23 mouse cellular contexts compared by ENCODE assay signal in genomic region chr6:120504051-120504450, GRCm38 (mm10). TPM values are rescaled to one million over a fixed set of nuclear protein-coding genes. Genes with fewer than 3 reads are reported as not detected.
DNase-seq lines count a peak whose midpoint lies in the region; ATAC-seq and TF ChIP-seq lines count a peak whose summit lies in the region.
"Had no signal": no experiment of that assay in that cellular context is flagged by ENCODE, and none has a peak within 500 bp of the region (broad histone marks: within the 10 kb centered on the region; RNA-seq: fewer than 3 reads in every experiment).

No protein-coding gene starts in this region.

- WGBS in intestine, postnatal 0 days = 61% methylated on average over 3 of the region's 3 CpGs

- peaks cover 4% of the 10 kb centered on the region; the same call in 1 of the 2 replicates for H3K9me3 ChIP-seq in intestine, postnatal 0 days (ENCODE audit: control insufficient read depth)
- H3K9me3 ChIP-seq: embryonic facial prominence, embryonic 15.5 days; heart, embryonic 15.5 days; hindbrain, embryonic 13.5 days had no signal

- no peak overlapping the region for H3K9ac ChIP-seq in intestine, postnatal 0 days (ENCODE audit: low read depth, low read length)
- H3K9ac ChIP-seq: embryonic facial prominence, embryonic 15.5 days; forebrain, embryonic 12.5 days; heart, embryonic 15.5 days; hindbrain, embryonic 13.5 days had no signal

- no peaks in the 10 kb centered on the region for H3K27me3 ChIP-seq in intestine, postnatal 0 days (replicated peaks; ENCODE audit: control insufficient read depth, insufficient read depth, low read length)
- H3K27me3 ChIP-seq: embryonic facial prominence, embryonic 15.5 days; heart, embryonic 15.5 days; hindbrain, embryonic 13.5 days had no signal

- H3K36me3 ChIP-seq in intestine, postnatal 0 days (ENCODE audit: control insufficient read depth, insufficient read depth) = no peaks in the 10 kb centered on the region
- H3K36me3 ChIP-seq: embryonic facial prominence, embryonic 15.5 days; heart, embryonic 15.5 days had no signal

- H3K4me2 ChIP-seq in intestine, postnatal 0 days (replicated peaks; ENCODE audit: low read depth) = no peak overlapping the region
- H3K4me2 ChIP-seq: embryonic facial prominence, embryonic 15.5 days; forebrain, embryonic 12.5 days; heart, embryonic 15.5 days; hindbrain, embryonic 13.5 days had no signal

- H3K4me1 ChIP-seq in intestine, postnatal 0 days (replicated peaks; ENCODE audit: control insufficient read depth, insufficient read depth, low read length) = no peaks in the 10 kb centered on the region
- H3K4me1 ChIP-seq: embryonic facial prominence, embryonic 15.5 days; forebrain, embryonic 12.5 days; heart, embryonic 15.5 days had no signal

- no peak overlapping the region for H3K4me3 ChIP-seq in intestine, postnatal 0 days (ENCODE audit: low read depth, low read length)
- H3K4me3 ChIP-seq: embryonic facial prominence, embryonic 15.5 days; forebrain, embryonic 12.5 days; heart, embryonic 10.5 days; heart, embryonic 15.5 days; hindbrain, embryonic 13.5 days had no signal

- H3K27ac ChIP-seq in intestine, postnatal 0 days (ENCODE audit: low read depth, low read length) = no peak overlapping the region
- H3K27ac ChIP-seq: embryonic facial prominence, embryonic 15.5 days; forebrain, embryonic 12.5 days; heart, embryonic 10.5 days; heart, embryonic 15.5 days; hindbrain, embryonic 13.5 days had no signal

- ATAC-seq in intestine, postnatal 0 days = no peak
- ATAC-seq: forebrain, embryonic 16.5 days had no signal

- intact Hi-C loops in left cerebral cortex, postnatal 14 days (cut with DNase I) = no loop called here

- peak; percentile 86 for DNase-seq in right cerebral cortex, adult 18-20 months
- DNase-seq in right cerebral cortex, postnatal 4 days = no peak
- DNase-seq in frontal cortex, postnatal 36 days (ENCODE audit: low spot score in 2 of 2) = peak; percentile 67 to 87
- peak; percentile 67 to 81 for DNase-seq in left cerebral cortex, postnatal 14 days (ENCODE audit: low spot score in 2 of 2)
- DNase-seq in right cerebral cortex, postnatal 36 days (ENCODE audit: low spot score in 2 of 2) = peak; percentile 74 to 86
- DNase-seq in kidney, postnatal 10 days = no peak
- DNase-seq in kidney, adult 9 months = no peak
- DNase-seq: adrenal gland, adult 8-10 months; adrenal gland, postnatal 36 days; cerebellum, adult 11 months; cerebellum, adult 8-10 months; cerebellum, postnatal 14 days; embryo, embryonic 11 days; gastrocnemius, postnatal 10 days; heart, adult 18-20 months; heart, postnatal 14 days had no signal

- TF ChIP-seq CTCF in intestine, postnatal 0 days (IDR thresholded peaks at IDR 0.05; ENCODE audit: low read depth) = no peak

RNA-seq across cellular contexts. Expression of gene Tmem121b, which starts 10.4 kb away (rescaled TPM):
- 10 to 100 TPM; 71.2 to 75.7 TPM for total RNA-seq in left cerebral cortex, postnatal 14 days (2021)
- 0.03 and 0.05 TPM in 2 replicates for polyA plus RNA-seq in intestine, postnatal 0 days (2015; fragmentation: Nextera tagmentation; extraction: Ambion mirVana)
- total RNA-seq: heart, adult 18-20 months had no signal
- polyA plus RNA-seq: heart, embryonic 15.5 days had no signal

RNA-seq across cellular contexts. Expression of gene Hdhd5, which starts 27.1 kb away (rescaled TPM):
- total RNA-seq in left cerebral cortex, postnatal 14 days (2021) = 10 to 100 TPM; 34.4 to 34.9 TPM
- polyA plus RNA-seq in intestine, postnatal 0 days (2015; fragmentation: Nextera tagmentation; extraction: Ambion mirVana) = 5.9 and 6.1 TPM in 2 replicates

RNA-seq across cellular contexts. Expression of gene Il17ra, which starts 41.0 kb away (rescaled TPM):
- total RNA-seq in left cerebral cortex, postnatal 14 days (2021) = 1 to 10 TPM; 7.4 to 9.1 TPM
- polyA plus RNA-seq in intestine, postnatal 0 days (2015; fragmentation: Nextera tagmentation; extraction: Ambion mirVana) = 4.1 and 4.8 TPM in 2 replicates

Comparison
In these comparisons a context has a peak if more than half of its experiments do, and no peak if none do; other contexts are left out.
1. DNase-seq: peak in right cerebral cortex, adult 18-20 months (single experiment), frontal cortex, postnatal 36 days (2 of 2), left cerebral cortex, postnatal 14 days (2 of 2) and right cerebral cortex, postnatal 36 days (2 of 2); none in right cerebral cortex, postnatal 4 days (single experiment), kidney, postnatal 10 days (single experiment) and kidney, adult 9 months (single experiment).